Mouse (Mus musculus) olfactory bulb, adult 2 months (tissue): ENCODE measurements around the gene Phlda1. TPM values are rescaled to one million over a fixed set of nuclear protein-coding genes. Genes with fewer than 3 reads are reported as not detected.

Source experiments
- H3K27ac ChIP-seq: fragments of 200-500 bp; 2 replicates; pipeline ENCODE4 v1.5.1; 2012; ENCODE audit warnings: low read depth, low read length; ENCODE audit not compliant: insufficient read depth
- H3K4me1 ChIP-seq: fragments of 200-500 bp; 2 replicates; pipeline ENCODE4 v1.6.1; 2012; ENCODE audit warnings: low read length; ENCODE audit not compliant: control insufficient read depth, insufficient read depth
- H3K4me3 ChIP-seq: fragments of 200-500 bp; 2 replicates; pipeline ENCODE4 v1.5.1; 2012; ENCODE audit warnings: mild to moderate bottlenecking, low read depth, low read length, moderate library complexity; ENCODE audit not compliant: insufficient read depth
- CTCF ChIP-seq: fragments of 200-500 bp; IDR thresholded peaks from 2 replicates; pipeline ENCODE4 v1.5.1; 2012; ENCODE audit warnings: low read depth, mild to moderate bottlenecking, low read length, moderate library complexity; ENCODE audit not compliant: insufficient read depth
- POLR2A ChIP-seq: fragments of 200-500 bp; IDR thresholded peaks from 2 replicates; pipeline ENCODE4 v1.6.1; 2012; ENCODE audit warnings: mild to moderate bottlenecking, low read depth, low read length, moderate library complexity; ENCODE audit not compliant: insufficient read depth
- WGBS: fragments of 180-500 bp; shearing (Covaris S2); methylation state at CpG from one replicate; pipeline ENCODE4 v1.1.7; 2018; 5-methylcytosine and 5-hydroxymethylcytosine counted together
- polyA plus RNA-seq: library from polyadenylated mRNA; stranded (reverse); fragments of >200 nt; gene quantifications from 2 replicates; pipeline ENCODE4 v1.2.4, GENCODE M21; 2012; ENCODE audit warnings: low replicate concordance; ENCODE audit not compliant: missing spikeins, insufficient read depth, insufficient read length

The Phlda1 gene
- polyA plus RNA-seq, 1 experiment, result not detected

DNA sequence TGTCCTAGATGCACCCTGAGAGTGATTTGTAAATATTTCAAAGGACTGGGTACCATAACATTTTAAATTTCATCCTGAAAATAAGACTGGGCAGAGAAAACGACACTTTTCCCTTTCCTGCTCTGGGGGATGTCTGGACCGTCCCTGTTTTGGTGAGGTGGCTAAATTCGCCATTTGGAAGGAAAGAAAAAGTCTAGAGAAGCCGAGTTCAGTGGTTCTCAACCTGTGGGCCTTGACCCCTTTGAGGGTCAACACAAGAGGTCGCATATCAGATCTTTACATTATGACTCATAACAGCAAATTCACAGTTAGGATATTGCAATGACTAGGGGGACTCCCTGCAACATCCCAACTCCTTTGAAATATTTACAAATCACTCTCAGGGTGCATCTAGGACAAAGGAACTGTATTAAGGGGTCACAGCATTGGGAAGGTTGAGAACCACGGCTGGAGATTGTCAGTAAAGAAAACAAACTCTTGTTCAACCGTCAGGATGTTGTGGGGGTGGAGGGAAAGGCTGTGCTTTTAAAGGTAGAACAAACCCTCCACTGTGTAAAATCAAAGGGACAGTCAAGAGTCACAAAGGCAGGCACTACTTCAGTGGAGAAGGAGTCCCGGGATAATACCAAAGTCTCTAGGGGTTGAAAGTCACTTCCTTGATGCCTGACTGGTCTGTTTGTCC, 3.2 kb downstream of the Phlda1 start:
- Histone ChIP-seq H3K4me1 (peaks cover 9% of the 10 kb centered on the region), H3K27ac (no peak overlapping the region), H3K4me3 (no peak overlapping the region)
- no peak for TF ChIP-seq POLR2A
- no peak for TF ChIP-seq CTCF
- WGBS, result 63% methylated on average over 8 of the region's 8 CpGs

DNA sequence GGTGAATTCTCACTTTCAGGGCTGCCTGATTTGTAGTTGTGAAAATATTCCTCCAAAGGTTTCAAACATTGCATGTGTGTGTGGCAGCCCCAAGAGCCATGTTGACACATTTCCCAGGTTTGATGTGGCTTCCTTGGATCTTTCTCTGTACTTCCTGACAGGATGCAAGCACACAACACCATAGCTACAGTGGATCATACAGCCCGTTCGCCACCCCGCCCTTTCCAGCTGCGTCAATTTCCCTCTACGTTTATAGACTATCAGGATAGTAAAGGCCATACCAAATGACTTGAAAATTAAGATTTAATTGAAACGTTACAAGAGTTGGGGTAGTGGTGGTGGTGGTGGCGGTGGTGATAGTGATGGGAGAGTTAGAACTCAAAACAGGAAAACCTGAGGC, 3.9 kb downstream of the Phlda1 start:
- H3K27ac ChIP-seq, result no peak overlapping the region

DNA sequence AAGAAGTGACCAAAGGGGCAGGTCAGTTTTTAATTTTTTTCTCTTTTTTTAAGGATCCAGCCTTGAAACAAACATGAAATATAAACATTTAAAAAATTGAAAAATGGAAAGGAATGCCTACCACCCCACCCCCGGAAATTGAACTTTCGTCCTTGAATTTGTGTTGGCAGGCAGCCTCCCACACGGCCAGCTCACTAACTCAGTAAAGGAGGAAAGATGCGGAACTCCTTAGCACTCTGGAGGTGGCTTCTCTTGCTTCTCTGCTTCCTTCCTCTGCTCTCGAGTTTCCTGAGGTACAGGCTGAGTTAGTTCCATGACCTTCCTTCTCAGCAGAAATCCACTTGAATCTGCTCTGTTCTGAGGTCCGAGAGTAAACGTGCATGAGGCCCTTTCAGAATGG, 4.7 kb downstream of the Phlda1 start:
- TF ChIP-seq POLR2A (no peak), CTCF (no peak)

More for the DNA sequence above, 3.9 kb downstream of the Phlda1 start:
- TF ChIP-seq POLR2A (no peak), CTCF (no peak)
- Histone ChIP-seq H3K4me3 (no peak overlapping the region), H3K4me1 (peaks cover 9% of the 10 kb centered on the region)
- 82% methylated on average over 7 of the region's 7 CpGs for WGBS

DNA sequence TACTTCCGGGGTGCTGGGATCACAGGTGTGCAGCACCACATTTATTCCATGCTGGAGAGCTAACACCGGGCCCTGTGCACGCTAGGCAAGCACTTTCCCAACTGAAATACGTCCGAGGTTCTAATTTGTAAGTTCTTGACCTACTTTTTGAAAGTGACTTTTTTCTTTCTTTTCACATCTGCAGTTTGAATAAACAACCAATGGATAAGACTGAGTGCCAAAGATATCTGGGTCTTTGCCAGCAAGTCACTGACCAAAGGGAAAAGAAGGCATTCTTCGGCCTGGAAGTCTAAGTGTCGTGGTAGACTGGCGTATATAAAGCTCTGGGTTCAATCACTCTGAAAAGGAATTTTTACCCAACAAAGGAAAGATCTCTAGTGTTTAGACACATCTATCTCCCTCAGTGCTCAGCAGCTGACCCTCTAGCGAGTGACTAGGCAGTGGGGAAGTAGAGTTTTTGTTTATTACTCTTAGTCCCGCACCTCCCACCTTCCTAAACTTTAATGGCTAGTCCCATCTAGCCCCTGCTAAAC, 6.0 kb downstream of the Phlda1 start:
- WGBS, result 70% methylated on average over 10 of the region's 10 CpGs
- TF ChIP-seq POLR2A, result no peak
- no peak for TF ChIP-seq CTCF
- Histone ChIP-seq H3K27ac (no peak overlapping the region), H3K4me1 (peaks cover 10% of the 10 kb centered on the region), H3K4me3 (no peak overlapping the region)

More for the DNA sequence above, 4.7 kb downstream of the Phlda1 start:
- WGBS, result 49% methylated on average over 7 of the region's 7 CpGs
- Histone ChIP-seq H3K27ac (no peak overlapping the region), H3K4me1 (peaks cover 9% of the 10 kb centered on the region), H3K4me3 (no peak overlapping the region)

DNA sequence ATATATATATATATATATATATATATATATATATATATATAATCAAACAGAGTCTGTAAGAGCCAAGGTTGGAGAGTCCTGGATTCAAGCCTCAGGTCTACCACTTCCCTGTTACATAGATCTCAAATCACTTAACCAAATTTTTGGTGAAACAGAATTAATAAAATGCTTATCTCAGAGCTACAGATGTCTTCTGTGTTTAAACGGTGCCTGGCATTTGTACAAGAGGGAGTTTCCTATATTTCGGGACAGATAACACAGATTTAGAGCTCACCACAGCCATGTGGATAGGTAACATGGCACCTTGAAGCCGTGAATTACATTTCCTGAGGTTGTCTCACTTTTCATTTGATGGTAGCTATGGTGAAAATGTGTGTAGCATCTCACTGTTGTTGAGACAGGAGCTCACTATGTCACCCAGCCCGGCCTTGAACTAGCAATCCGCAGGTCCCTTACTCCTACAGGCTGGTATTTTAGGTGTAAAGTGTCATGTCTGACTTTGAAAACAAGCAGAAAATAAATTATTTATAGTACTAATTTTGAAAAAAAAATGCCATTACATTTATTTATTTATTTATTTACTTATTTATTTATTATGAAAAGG, 8.3 kb downstream of the Phlda1 start:
- WGBS, result 96% methylated on average over 5 of the region's 5 CpGs
- Histone ChIP-seq H3K27ac (no peak overlapping the region), H3K4me1 (peaks cover 10% of the 10 kb centered on the region), H3K4me3 (no peak overlapping the region)
- no peak for TF ChIP-seq POLR2A
- no peak for TF ChIP-seq CTCF

DNA sequence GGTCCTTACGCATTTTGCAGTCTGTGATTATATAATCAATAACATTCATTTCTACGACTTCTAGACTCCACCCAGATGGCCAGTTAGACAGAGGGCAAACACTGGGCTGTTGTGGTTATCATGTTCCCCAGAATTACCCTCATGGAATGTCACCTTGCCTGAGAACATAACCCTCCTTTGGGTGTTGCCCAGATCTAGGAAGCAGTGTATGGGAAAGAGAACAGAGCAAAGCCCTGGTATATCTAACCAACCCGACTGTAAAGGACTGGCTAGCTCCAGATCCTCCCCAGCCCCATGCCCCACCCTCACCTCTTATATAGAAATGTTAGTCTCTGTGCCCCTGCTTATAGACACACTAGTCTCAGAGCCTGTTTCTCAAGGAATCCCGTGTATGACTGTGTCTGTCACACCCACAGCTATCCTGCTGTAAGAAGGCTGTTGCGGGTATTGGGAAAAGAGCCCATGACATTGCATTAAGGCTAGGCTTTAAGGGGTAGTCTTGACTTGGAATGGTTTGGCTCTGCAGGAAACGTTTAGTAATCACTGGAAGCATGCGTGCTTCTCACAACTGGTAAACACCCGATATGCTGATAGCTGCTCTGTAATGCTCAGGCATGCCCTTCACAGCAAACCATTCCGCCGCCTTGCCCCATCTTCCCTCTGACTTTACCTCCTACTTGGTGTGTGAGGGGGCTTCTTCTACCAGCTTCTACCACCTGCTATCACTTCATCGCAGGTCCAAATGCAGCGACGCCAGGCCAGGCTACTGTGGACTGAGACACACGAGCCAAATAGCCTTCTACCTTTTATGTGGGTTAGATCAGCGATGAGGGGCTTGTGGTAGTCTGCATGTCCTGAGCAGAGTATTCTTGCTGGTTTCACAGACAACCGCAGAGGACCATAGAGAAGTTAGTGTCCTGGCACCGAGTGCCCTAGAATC, 9.3 kb downstream of the Phlda1 start:
- TF ChIP-seq CTCF (no peak), POLR2A (no peak)
- no peak overlapping the region for H3K4me3 ChIP-seq
- WGBS, result 91% methylated on average over 17 of the region's 17 CpGs
- H3K4me1 ChIP-seq, result peaks cover 11% of the 10 kb centered on the region
- H3K27ac ChIP-seq, result no peak overlapping the region

DNA sequence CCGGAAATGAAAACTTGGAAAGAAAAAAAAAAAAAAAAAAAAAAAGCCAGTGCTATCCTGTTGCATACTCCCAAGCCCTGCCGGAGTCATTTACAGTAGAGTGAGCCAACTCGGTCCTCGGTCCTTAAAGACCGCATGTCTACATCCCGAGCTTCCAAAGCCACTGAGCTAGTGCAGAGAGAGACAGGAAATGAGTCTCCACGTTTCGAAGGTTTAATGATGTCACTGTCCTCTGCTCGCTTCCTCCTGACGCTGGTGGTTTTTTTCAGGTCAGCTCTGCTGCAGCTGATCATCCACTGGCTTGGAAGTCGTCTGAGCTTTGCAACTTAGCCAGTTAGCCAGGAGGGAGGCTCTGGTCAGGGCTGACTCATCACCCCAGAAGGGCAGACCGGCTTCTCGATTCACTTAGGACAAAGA, 10.1 kb downstream of the Phlda1 start:
- Histone ChIP-seq H3K4me1 (peaks cover 8% of the 10 kb centered on the region), H3K27ac (no peak overlapping the region), H3K4me3 (no peak overlapping the region)
- 67% methylated on average over 13 of the region's 13 CpGs for WGBS
- TF ChIP-seq POLR2A, result no peak
- no peak for TF ChIP-seq CTCF

DNA sequence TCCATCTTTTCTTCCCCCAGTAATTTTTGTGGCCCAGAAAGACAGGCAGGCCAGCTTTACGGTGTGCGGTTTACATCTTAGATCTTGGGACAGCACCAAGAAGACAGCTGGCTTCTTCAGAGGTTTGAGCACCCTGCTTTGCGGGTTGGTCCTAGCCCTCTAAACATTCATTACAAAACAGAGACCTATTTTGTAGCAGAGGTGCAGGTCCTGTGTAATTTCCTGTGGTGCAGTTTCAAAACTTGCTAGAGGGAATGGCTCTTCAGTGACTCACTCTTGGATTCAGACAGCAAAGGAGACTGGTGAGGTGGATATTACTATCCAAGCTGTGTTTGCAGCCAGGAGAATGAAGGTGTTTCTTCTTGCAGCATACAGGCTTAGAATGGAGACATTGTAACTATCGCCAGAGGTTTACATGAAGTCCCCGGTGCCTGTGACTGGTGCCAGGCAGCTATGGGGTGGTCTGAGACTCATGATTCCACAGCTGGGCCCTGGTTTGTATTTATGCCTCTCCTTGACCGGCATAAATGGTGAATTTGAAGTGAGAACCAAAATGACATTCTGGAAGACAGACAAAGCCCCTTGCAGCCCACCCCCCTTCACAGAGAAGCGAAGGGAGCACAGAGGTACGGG, 10.8 kb downstream of the Phlda1 start:
- H3K27ac ChIP-seq, result no peak overlapping the region
- WGBS, result 83% methylated on average over 8 of the region's 8 CpGs
- H3K4me1 ChIP-seq, result peaks cover 6% of the 10 kb centered on the region
- TF ChIP-seq CTCF (no peak), POLR2A (no peak)
- H3K4me3 ChIP-seq, result no peak overlapping the region
